Mouse (Mus musculus) forelimb bud, embryonic 11.5 days (tissue): ENCODE results near the gene Aamdc.

ENCODE experiments used
- DNase-seq: peaks from one replicate; pipeline ENCODE4 v3.0.0-alpha.2; 2012; ENCODE audit warnings: low read depth, low spot score

The Aamdc gene

GRCm38 (mm10) chr7:97514786-97515185 lies 64.5 kb downstream of the Aamdc start:
- no peak for DNase-seq

DNA sequence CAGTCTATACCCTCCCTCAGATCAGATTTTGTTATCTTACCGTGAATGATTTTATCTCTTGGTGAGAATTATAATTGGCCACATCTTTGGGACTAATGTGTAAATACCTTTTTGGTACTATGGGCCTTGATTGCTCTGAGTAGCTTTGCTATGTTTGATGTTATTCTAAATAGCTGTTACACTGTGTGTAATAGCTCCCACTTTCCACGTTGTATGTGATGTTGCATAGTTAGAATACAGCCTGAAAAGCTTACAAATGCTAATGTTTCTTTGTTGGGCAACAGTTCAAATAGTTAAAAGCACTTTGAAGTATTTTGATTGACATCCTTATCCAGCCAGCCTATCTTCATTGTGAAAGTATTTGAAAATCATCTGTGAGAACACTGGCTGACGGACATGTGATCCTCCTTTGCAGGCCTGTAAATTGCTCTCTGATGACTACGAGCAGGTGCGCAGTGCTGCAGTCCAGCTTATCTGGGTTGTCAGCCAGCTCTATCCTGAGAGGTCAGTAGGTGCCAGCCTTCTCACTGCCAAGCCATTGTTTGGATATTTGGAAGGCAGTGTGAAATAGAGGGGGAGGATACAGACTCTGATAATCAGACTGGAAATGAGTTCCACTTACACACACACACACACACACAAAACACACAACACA lies 78.6 kb downstream of the Aamdc start:
- DNase-seq, result no peak
